Mouse (Mus musculus) olfactory bulb, adult 2 months (tissue): ENCODE results near the gene Pheta1.

Experiments used
- CTCF ChIP-seq: fragments of 200-500 bp; IDR thresholded peaks from 2 replicates; pipeline ENCODE4 v1.5.1; 2012; ENCODE audit warnings: low read depth, mild to moderate bottlenecking, low read length, moderate library complexity; ENCODE audit not compliant: insufficient read depth
- POLR2A ChIP-seq: fragments of 200-500 bp; IDR thresholded peaks from 2 replicates; pipeline ENCODE4 v1.6.1; 2012; ENCODE audit warnings: mild to moderate bottlenecking, low read depth, low read length, moderate library complexity; ENCODE audit not compliant: insufficient read depth

DNA sequence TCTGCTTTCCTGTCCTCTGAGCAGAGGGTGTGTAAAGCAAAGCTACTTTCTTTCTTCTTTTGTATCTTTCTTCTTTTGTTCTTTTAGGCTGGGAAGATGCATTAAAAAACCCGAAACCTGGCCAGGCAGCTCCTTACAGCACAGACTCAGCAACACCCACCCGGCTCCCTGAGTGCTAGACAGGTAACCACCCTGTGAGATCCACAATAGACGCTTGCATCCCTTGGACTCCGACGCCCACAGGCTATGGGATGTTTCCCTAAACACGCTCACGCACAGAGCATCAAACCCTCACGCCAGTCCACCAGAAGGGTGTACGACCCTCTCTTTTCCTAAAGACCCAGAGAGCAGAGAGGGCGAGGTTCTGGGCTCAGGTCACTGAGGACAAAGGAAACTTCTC, 45.9 kb downstream of the Pheta1 start:
- TF ChIP-seq CTCF = no peak
- no peak for TF ChIP-seq POLR2A
